Mouse (Mus musculus) bone marrow macrophage, adult 2 months (primary cell): ENCODE data around the gene Hs3st6.

Experiments
- CTCF ChIP-seq: IDR thresholded peaks from 2 replicates; pipeline ENCODE4 v1.5.1; 2012; ENCODE audit warnings: low read depth, mild to moderate bottlenecking, low read length, moderate library complexity
- POLR2A ChIP-seq: IDR thresholded peaks from 2 replicates; pipeline ENCODE4 v1.6.1; 2012; ENCODE audit warnings: mild to moderate bottlenecking, low read depth, low read length, borderline replicate concordance

GRCm38 (mm10) chr17:24752415-24753394 lies at the start of gene Hs3st6:
- no peak for TF ChIP-seq CTCF
- no peak for TF ChIP-seq POLR2A
